Mouse (Mus musculus) spleen, postnatal 36 days (tissue): Measurements from ENCODE around the gene Gtf2a1l.

Experiments
- DNase-seq, 2 experiments: peaks; one replicate each; pipeline ENCODE4 v3.0.0; 2022; ENCODE audit warnings: low spot score in 2 of 2, mixed read lengths in 1 of 2

Gene Gtf2a1l

GRCm38 (mm10) chr17:88668452-88668851 is at the start of gene Gtf2a1l:
Gene Gtf2a1l (plus strand): TSS chr17:88668660.
- DNase-seq: peak; percentile 30 to 49

GRCm38 (mm10) chr17:88620935-88621334 is 47.5 kb upstream of the Gtf2a1l start:
- DNase-seq: peak; percentile 33 to 50

GRCm38 (mm10) chr17:88621374-88621773 is 47.1 kb upstream of the Gtf2a1l start:
- DNase-seq: no peak

GRCm38 (mm10) chr17:88622711-88623110 is 45.7 kb upstream of the Gtf2a1l start:
- no peak for DNase-seq

- no peak for DNase-seq
These were observed 44.1 kb upstream of the Gtf2a1l start for GRCm38 (mm10) chr17:88624386-88624785.

GRCm38 (mm10) chr17:88625350-88625749 is 43.1 kb upstream of the Gtf2a1l start:
- no peak for DNase-seq

- no peak for DNase-seq
These were observed 42.5 kb upstream of the Gtf2a1l start for GRCm38 (mm10) chr17:88625931-88626330.

GRCm38 (mm10) chr17:88626347-88626811 is 42.1 kb upstream of the Gtf2a1l start:
- no peak for DNase-seq

GRCm38 (mm10) chr17:88627150-88627549 is 41.3 kb upstream of the Gtf2a1l start:
- DNase-seq: no peak

GRCm38 (mm10) chr17:88628676-88629380 is 39.6 kb upstream of the Gtf2a1l start:
- peak in 1 of 2 experiments; percentile 12 for DNase-seq

- DNase-seq: no peak
These were observed 39.1 kb upstream of the Gtf2a1l start for GRCm38 (mm10) chr17:88629381-88629759.

- DNase-seq: no peak
These were observed 38.4 kb upstream of the Gtf2a1l start for GRCm38 (mm10) chr17:88629931-88630553.

GRCm38 (mm10) chr17:88630554-88630948 is 37.9 kb upstream of the Gtf2a1l start:
- no peak for DNase-seq

GRCm38 (mm10) chr17:88632631-88633030 is 35.8 kb upstream of the Gtf2a1l start:
- DNase-seq: no peak

- no peak for DNase-seq
These were observed 32.4 kb upstream of the Gtf2a1l start for GRCm38 (mm10) chr17:88636076-88636475.

- no peak for DNase-seq
These were observed 31.9 kb upstream of the Gtf2a1l start for GRCm38 (mm10) chr17:88636587-88636986.

GRCm38 (mm10) chr17:88641012-88641411 is 27.4 kb upstream of the Gtf2a1l start:
- DNase-seq: peak; percentile 44 to 45

- no peak for DNase-seq
These were observed 26.6 kb upstream of the Gtf2a1l start for GRCm38 (mm10) chr17:88641836-88642235.

GRCm38 (mm10) chr17:88644876-88645275 is 23.6 kb upstream of the Gtf2a1l start:
- DNase-seq: no peak

- no peak for DNase-seq
These were observed 23.2 kb upstream of the Gtf2a1l start for GRCm38 (mm10) chr17:88645299-88645698.

- no peak for DNase-seq
These were observed 21.3 kb upstream of the Gtf2a1l start for GRCm38 (mm10) chr17:88647149-88647548.

- peak in 1 of 2 experiments; percentile 22 for DNase-seq
These were observed 16.4 kb upstream of the Gtf2a1l start for GRCm38 (mm10) chr17:88652010-88652409.

GRCm38 (mm10) chr17:88652702-88653374 is 15.6 kb upstream of the Gtf2a1l start:
- peak; percentile 38 to 41 for DNase-seq
